ENCODE assay signal across 14 mouse cellular contexts in genomic region chr11:89145281-89145945, GRCm38 (mm10).
A peak's percentile ranks its signal among the peaks of the same experiment; 100 is the strongest.
DNase-seq lines count a peak whose midpoint lies in the region; ATAC-seq and TF ChIP-seq lines count a peak whose summit lies in the region.
"Had no signal": no experiment of that assay in that cellular context is flagged by ENCODE, and none has a peak within 500 bp of the region (broad histone marks: within the 10 kb centered on the region; RNA-seq: fewer than 3 reads in every experiment).

No protein-coding gene starts in this region.

- no peak for TF ChIP-seq CTCF in brain, embryonic 14.5 days (IDR thresholded peaks at IDR 0.05; ENCODE audit: borderline replicate concordance, extremely low read depth, insufficient read depth, insufficient read length)

- no peak for DNase-seq in heart, postnatal 14 days
- no peak for DNase-seq in lung, postnatal 14 days
- peak; percentile 23 for DNase-seq in brain, embryonic 14.5 days (ENCODE audit: low read depth)
- no peak for DNase-seq in spleen, postnatal 10 days (ENCODE audit: low spot score in 2 of 2)
- no peak for DNase-seq in thymus, postnatal 4 days
- DNase-seq: cerebellum, adult 11-12 months; lung, adult 2 months; thymus, postnatal 14 days had no signal

- ATAC-seq in heart, embryonic 14.5 days (ENCODE audit: insufficient number of reproducible peaks, insufficient read depth, low FRiP score, low read depth), result peak; percentile 67
- no peak for ATAC-seq in lung, embryonic 15.5 days (ENCODE audit: borderline replicate concordance, extremely low read depth, low FRiP score, low TSS enrichment)
- peak; percentile 47 for ATAC-seq in megakaryocyte-erythroid progenitor cell, adult 5-6 weeks (replicated peaks; ENCODE audit: low FRiP score, low TSS enrichment, poor library complexity, severe bottlenecking)
- ATAC-seq: intestine, postnatal 0 days had no signal

- no peak overlapping the region for H3K4me3 ChIP-seq in heart, embryonic 14.5 days (ENCODE audit: control insufficient read depth in 1 of 2, insufficient read depth in 1 of 2, low read depth in 1 of 2, low read length in 2 of 2)
- no peak overlapping the region for H3K4me3 ChIP-seq in lung, embryonic 15.5 days
- H3K4me3 ChIP-seq: erythroblast, embryonic 14.5 days; myocyte had no signal

- peak overlapping the region; percentile 53 for H3K4me2 ChIP-seq in heart, embryonic 14.5 days (ENCODE audit: low read length)
- peak overlapping the region; percentile 18; the same call in 1 of the 2 replicates for H3K4me2 ChIP-seq in lung, embryonic 15.5 days

- no peaks in the 10 kb centered on the region for H3K36me3 ChIP-seq in heart, embryonic 14.5 days (ENCODE audit: control insufficient read depth, insufficient read depth, low read length)
- no peaks in the 10 kb centered on the region for H3K36me3 ChIP-seq in lung, embryonic 15.5 days

- no peaks in the 10 kb centered on the region for H3K9me3 ChIP-seq in heart, embryonic 14.5 days (ENCODE audit: control insufficient read depth, low read length)
- H3K9me3 ChIP-seq in lung, embryonic 15.5 days, result no peaks in the 10 kb centered on the region

- 0 out of 2 replicates have a peak overlapping the region, but pooled peaks have one; percentile 36 for H3K9ac ChIP-seq in heart, embryonic 14.5 days (ENCODE audit: low read length)
- H3K9ac ChIP-seq in lung, embryonic 15.5 days, result no peak overlapping the region

- intact Hi-C loops in heart, postnatal 14 days (cut with DNase I), result no loop called here

- no peak for TF ChIP-seq POLR2A in brain, embryonic 14.5 days (IDR thresholded peaks at IDR 0.05; ENCODE audit: borderline replicate concordance, extremely low read depth, insufficient read depth, insufficient read length, poor library complexity, severe bottlenecking)

- peak overlapping the region in 1 of 2 experiments; percentile 52; a peak in 1 of 4 replicates for H3K27ac ChIP-seq in heart, embryonic 14.5 days (replicated peaks in 1 of 2; ENCODE audit: control insufficient read depth in 1 of 2, insufficient read depth in 1 of 2, low read depth in 2 of 2, low read length in 2 of 2)
- no peak overlapping the region for H3K27ac ChIP-seq in lung, embryonic 15.5 days

- H3K4me1 ChIP-seq in heart, embryonic 14.5 days (ENCODE audit: control insufficient read depth in 2 of 2, insufficient read depth in 2 of 2, low read length in 2 of 2), result peaks cover 4 to 10% of the 10 kb centered on the region in 2 experiments; a peak in 3 of 4 replicates
- H3K4me1 ChIP-seq in lung, embryonic 15.5 days, result peaks cover 5% of the 10 kb centered on the region

- WGBS in heart, embryonic 14.5 days, result 36% methylated on average over 19 of the region's 19 CpGs
- WGBS in lung, embryonic 15.5 days, result 40% methylated on average over 19 of the region's 19 CpGs

- H3K27me3 ChIP-seq in heart, embryonic 14.5 days (ENCODE audit: control insufficient read depth, insufficient read depth, low read length), result no peaks in the 10 kb centered on the region
- no peaks in the 10 kb centered on the region for H3K27me3 ChIP-seq in lung, embryonic 15.5 days
